Mouse (Mus musculus) layer of hippocampus, postnatal 25 days (tissue): Measurements from ENCODE around the gene Prkcd. TPM values are rescaled to one million over a fixed set of nuclear protein-coding genes. Genes with fewer than 3 reads are reported as not detected.

Experiments used
- DNase-seq, 2 experiments: peaks; one replicate each; pipeline ENCODE4 v3.0.0; 2022; ENCODE audit warnings: mixed read lengths in 2 of 2, low spot score in 1 of 2; ENCODE audit errors: extremely low spot score in 1 of 2
- total RNA-seq, 2 experiments: library from RNA; stranded (reverse); gene quantifications; 2 replicates each; pipeline ENCODE4 v1.2.3; 2021

Prkcd gene
- total RNA-seq: 10 to 100 TPM; 27.3 to 30.6 TPM

GRCm38 (mm10) chr14:30625856-30626726 lies at the start of gene Prkcd:
Prkcd (minus strand) TSS chr14:30626210.
- peak in 1 of 2 experiments; percentile 29 for DNase-seq

DNA sequence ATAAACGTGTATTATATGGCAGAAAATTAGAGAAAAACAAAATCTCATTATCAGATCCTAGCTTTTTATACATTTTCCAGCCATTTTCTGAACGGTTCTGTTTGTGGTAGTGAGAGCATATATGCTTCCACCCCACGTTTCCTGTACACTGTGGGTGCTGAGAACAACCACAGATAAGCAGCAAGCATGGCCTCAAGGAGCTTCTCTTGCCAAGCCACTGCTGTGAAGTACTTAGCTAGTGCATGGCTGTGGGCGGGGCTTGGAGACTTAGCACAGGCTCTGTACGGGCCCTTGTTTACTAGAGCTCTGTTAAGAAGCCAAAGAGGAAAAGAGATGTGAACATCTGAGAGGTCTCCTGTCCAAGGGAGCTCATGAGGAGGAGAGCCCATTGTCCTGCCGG lies 48.9 kb upstream of the Prkcd start:
- DNase-seq: no peak

GRCm38 (mm10) chr14:30671986-30672312 lies 45.9 kb upstream of the Prkcd start:
- peak; percentile 83 to 97 for DNase-seq

GRCm38 (mm10) chr14:30671095-30671985 lies 45.3 kb upstream of the Prkcd start:
- DNase-seq: no peak

GRCm38 (mm10) chr14:30670161-30670560 lies 44.2 kb upstream of the Prkcd start:
- no peak for DNase-seq

DNA sequence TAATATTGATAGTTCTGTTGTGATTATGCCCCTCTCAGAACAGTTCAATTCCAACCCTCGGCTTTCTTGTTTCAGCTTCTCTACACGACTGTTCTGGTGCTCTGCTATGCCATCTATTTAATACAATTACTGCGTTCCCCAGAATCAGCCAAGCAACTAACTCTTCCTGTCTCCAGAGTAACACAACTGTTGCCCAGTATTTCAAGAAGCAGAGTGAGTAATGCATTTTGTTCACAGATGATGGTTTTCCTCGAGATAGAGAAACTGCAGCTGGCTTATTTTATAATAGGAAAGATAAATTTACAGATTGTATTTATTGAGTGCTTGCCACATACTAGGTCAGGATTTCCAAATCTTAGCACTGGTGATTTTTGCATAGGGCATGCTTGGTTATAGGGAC lies 40.6 kb upstream of the Prkcd start:
- no peak for DNase-seq

- no peak for DNase-seq
Observed at GRCm38 (mm10) chr14:30666061-30666460, 40.1 kb upstream of the Prkcd start.

- no peak for DNase-seq
Observed at GRCm38 (mm10) chr14:30655531-30655930, 29.5 kb upstream of the Prkcd start.

DNA sequence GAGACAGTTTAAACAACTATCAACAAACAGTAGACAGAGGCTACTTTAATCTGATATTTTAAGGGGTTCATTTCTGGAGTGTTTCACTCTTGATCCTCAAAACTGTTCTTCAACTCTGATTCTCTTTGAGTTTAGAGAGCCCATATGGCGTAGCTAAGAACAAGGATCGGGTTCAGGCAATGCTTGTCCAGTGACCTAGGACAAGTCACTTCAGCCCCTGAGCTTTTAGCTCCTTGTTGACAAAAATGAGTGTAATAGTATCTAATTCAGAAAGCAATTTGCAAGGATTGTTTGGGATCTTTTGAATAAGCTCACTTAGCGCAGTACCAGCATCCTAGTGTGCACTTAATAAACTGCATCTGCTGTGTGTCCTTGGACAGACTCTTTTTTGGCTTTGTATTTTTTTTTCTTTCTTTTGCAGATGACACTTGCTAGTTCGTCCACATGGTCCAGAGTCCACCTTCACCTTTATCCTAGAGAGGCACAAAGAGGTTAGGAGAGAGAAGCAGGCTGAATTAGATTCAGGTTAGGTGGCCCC lies 28.8 kb upstream of the Prkcd start:
- no peak for DNase-seq

GRCm38 (mm10) chr14:30653943-30654659 lies 28.1 kb upstream of the Prkcd start, which contains the start of gene Rft1:
Rft1 (plus strand) TSS chr14:30654360.
- DNase-seq: peak; percentile 99 to 100

- DNase-seq: peak in 1 of 2 experiments; percentile 30
Observed at GRCm38 (mm10) chr14:30650969-30651368, 25.0 kb upstream of the Prkcd start.

DNA sequence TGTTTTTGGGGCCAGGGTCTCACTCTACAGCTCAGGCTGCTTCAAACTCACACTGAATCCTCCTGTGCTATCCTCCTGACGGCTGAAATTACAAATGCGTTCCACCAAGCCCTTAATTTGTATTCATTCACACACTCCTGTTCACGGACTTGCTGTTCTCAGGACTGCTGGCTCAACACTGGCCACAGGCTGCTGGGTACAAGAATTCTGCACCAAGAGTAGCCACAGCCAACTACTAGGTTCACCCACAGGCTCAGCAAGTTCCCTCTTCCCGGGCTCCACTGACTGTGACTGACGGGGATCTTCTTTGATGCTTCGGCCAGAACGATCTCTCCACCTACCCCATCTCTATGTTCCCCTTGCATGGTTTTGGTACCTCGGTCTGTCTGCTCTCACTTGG lies 23.7 kb upstream of the Prkcd start:
- no peak for DNase-seq

- no peak for DNase-seq
Observed at GRCm38 (mm10) chr14:30648478-30648877, 22.5 kb upstream of the Prkcd start.

DNA sequence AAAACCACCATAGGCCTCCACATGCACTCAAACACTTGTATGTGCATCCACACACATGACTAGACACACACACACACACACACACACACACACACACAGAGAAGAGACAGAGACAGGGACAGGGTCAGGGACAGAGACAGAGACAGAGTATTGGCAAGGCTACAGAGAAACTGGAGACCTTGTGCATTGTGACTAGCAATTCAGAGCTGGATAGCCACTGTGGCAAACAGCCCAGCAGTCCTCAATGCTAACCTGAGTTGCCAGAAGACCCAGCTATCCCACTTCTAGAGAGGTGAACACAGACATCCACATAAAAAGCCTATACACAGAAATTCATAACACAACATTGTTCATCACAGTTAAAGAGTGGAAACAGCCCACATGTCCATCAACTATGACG lies 20.5 kb upstream of the Prkcd start:
- DNase-seq: no peak

DNA sequence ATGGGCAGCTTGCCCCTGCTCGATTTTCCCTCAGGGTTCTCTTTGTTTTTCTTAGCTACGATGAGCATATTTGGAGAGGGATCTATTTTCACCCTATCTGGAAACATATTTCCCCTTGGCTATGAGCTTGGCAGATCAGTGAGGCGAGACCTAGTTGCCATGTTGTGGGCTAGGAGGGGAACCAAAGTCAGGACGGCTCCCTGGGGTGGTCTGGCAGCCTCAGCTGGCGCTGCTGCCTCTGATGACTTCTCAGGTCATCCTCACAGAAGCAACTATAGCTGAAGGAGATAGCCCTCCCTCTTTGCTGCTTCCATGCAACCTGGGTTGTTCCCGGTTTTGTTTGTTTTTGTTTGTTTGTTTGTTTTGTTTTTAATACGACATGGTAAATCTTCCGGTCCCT lies 19.1 kb upstream of the Prkcd start:
- no peak for DNase-seq

- DNase-seq: no peak
Observed at GRCm38 (mm10) chr14:30644026-30644425, 18.0 kb upstream of the Prkcd start.

- DNase-seq: no peak
Observed at GRCm38 (mm10) chr14:30641748-30642147, 15.7 kb upstream of the Prkcd start.

DNA sequence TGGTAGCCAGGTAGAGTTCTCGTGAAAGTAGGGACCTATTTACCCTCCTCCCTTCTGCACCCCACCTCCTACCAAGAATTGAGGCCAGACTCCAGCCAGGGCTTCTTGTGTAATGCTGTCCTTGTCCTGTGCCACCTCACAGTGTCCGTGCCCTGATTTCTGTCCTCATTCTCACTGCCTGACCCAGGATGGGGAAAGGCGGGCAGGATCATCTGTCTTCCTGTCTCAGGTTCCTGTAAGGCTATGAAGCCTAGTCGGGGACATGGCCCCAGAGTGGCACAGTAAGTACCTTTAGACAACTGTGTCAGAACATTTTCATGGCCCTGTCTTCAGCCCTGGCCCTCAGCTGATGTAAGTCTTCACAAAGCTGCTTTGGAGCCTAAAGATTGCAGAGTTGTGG lies 12.7 kb upstream of the Prkcd start:
- no peak for DNase-seq

GRCm38 (mm10) chr14:30638009-30638408 lies 12.0 kb upstream of the Prkcd start:
- no peak for DNase-seq

DNA sequence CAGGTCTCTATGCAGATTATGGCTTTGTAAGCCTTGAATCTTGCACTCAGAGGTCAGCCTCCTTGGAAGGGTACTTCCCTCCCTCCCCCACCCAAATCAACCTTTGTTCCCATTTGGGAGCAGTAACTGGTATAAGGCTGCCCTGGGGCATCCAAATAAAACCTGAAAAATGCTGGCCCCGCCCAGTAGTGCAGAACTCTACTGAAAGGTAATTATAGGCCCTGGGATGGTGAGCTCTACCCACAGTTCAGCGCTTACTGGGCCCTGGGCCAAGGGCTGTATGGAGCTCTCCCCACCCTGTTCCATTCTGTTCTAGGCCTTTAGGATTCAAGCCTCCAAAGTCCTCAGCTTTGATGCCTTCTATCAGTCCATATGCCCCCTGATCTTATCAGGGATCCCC lies 11.1 kb upstream of the Prkcd start:
- no peak for DNase-seq
